Mouse (Mus musculus) adrenal gland (tissue): ENCODE measurements around the gene Bri3bp.
"Not testable (repeated sequence)": the region's sequence is repeated elsewhere in the genome, so short reads cannot be mapped to it uniquely, and the experiment has no call there.

Experiments used
- intact Hi-C: fragments of 180-260 bp; cut with DNase I; formaldehyde crosslinking; loops from one replicate; pipeline ENCODE4 v1.15.1; 2025

Gene Bri3bp

DNA sequence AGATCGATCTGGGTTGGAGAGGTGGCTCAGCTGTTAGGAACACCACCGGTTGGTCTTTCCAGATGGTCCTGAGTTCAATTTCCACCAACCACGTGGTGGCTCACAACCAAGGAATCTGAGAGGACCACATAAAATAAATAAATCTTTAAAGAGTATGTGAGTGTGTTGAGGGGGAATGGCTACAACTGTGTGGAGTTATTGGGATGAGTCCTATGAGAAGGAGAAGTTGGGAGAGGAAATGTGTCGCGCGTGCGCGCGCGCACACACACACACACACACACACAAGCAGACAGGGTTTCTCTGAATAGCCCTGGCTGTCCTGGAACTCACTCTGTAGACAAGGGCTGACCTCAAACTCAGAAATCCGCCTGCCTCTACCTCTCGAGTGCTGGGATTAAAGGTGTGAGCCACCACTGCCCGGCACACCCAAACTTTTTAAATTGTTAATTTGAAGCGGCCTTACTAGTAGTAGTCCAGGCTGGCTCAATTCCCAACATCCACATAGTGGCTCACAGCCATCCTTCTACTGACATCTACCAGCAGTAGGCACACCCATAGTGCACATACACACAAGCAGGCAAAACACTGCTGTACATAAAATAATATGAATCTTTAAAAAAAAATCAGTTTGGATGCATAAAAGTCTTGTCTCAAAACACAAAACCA is 33.3 kb upstream of the Bri3bp start:
- intact Hi-C loops, result no loop called here

DNA sequence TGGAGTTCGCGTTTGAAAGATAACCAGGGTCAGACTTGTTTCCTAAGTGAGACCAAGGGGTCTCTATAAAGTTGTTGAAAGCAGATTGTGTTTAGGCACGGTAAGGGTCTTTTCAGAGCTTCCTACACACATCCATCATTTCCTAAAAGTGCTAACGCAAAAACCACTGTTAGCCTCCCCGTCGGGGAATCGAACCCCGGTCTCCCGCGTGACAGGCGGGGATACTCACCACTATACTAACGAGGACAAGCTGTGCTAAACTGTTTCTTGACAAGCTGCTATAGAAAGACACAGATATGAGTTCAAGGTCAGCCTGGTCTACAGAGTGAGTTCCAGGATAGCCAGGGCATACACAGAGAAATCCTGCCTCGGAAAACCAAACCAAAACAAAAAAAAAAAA is 32.5 kb upstream of the Bri3bp start:
- intact Hi-C loops, result no loop called here

DNA sequence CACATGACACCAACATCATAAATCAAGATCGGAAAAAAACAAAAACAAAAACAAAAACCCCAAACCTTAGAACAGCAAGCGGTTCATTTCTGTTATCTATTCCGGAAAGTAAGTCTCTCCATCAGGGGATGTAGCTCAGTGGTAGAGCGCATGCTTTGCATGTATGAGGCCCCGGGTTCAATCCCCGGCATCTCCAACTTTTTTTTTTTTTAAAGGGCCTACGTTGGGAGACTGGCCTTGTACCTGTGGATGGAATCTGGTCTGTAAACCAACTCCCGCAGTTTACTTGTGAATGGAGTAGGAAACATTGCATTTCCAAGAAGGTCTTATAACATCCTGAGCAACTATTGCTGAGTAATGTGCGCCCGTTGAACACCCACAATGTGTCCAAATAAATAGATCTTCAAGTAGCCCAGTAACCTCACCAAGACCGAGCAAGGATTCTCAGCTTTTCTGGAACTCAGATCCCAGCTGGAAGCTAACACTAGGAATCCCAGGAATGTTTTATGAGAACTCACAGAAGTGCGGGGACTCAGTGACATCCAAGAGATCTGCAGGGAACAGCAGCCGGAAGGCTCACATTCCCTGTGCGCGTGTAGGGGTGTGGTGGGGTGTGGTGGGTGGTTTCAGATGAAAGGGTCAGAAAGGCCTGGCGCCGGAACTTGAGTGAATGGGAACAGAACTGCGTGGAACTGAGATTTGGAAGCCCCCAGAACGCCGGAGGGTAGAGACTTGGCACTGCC is 31.8 kb upstream of the Bri3bp start:
- intact Hi-C loops, result no loop called here

DNA sequence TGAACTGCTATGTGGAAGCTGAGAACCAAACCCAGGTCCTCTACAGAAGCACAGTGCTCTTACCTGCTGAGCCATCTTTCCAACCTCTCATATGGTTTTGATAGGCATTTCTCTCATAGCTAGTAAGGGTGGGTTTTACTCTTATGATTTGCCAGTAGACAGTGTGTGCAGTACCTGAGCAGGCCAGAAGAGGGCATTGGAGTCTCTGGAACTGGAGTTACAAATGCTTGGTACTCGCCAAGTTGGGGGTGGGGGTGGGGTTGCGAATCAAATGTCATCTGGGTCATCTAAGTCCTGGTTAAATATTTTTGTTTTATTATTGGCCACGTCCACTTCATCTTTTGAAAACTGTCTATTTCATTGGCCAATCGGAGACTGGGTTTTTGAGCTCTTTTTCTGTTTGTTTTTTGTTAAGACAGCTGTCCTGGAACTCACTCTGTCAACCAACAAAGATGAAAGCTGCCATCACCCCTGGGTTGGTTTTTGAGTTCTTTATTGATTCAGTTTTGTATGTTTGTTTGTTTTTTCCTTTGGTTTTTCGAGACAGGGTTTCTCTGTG is 29.3 kb upstream of the Bri3bp start:
- intact Hi-C loops, result no loop called here

DNA sequence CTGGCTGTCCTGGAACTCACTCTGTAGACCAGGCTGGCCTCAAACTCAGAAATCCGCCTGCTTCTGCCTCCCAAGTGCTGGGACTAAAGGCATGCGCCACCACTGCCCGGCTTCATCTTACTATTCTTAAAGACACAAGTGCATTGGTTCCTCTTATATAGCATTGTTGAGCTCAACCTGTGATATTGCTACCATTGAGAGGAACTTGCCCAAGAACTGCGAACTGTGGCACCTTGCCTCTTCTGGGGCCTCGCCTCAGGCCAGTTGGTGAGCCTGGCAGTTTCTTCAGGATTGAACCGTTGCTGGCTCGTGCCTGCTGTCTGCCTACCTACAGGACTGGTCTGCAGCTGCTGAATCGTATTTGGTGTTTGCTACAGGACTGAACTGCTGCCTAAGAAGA is 28.8 kb upstream of the Bri3bp start:
- intact Hi-C loops, result not testable (repeated sequence)

DNA sequence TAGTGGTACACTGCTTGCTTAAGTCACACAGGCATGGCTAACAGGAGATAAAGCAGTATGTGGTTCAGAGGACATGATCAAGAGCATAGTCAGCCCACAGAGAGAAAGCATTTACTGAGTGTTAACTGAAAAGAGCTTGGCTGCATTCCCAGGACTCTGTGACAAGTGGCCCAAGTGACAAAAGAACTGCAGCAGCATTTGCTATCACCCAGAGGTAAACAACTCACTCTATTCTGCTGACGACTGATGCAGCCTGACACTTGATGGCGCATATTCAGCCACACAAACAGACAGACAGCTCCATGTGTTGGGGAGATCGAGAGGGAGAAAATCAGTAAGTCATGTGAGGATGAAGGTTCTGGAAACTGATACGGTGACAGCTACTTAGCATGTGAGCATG is 27.6 kb upstream of the Bri3bp start:
- intact Hi-C loops, result loop anchor here (2.0 kb wide), 1 partner anchor 49 kb away; no protein-coding TSS in a partner anchor

DNA sequence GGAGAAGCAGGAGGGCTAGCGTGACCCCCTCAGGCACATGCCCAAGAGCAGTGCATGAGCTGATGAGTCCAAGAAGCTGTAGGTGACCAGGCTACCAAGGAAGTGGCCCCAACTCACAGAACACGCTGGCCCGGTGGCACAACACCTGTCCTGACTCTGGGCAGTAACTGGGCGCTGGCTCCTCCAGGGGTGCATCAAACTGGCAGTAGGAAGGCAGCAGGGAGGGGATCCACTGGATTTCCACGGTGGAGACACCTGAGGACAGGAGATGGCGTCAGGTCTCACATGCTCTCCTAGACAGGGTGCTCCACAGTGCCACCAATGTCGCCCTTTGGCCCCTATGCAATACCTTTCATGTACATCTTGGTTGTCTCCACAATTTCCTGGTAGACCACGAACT is 25.2 kb upstream of the Bri3bp start:
- intact Hi-C loops, result no loop called here

DNA sequence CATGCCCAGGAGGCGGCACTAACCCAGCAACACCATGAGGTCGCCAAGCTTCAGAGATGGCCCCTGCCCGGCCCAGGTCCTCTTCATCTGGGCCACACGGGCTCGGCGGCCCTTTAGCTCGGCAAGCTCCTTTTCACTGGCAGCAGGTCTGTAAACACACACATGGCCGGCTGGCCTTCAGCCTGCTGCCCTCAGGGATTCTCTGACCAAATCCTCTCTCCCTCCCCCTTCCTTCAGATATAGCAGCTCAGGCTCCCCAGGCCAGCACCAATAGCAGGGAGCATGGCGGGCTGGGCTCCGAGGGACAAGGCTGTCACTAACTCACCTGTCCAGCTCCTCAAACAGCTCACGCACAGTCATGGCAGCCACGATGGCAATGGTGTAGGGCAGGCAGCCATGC is 22.7 kb upstream of the Bri3bp start:
- intact Hi-C loops, result no loop called here

DNA sequence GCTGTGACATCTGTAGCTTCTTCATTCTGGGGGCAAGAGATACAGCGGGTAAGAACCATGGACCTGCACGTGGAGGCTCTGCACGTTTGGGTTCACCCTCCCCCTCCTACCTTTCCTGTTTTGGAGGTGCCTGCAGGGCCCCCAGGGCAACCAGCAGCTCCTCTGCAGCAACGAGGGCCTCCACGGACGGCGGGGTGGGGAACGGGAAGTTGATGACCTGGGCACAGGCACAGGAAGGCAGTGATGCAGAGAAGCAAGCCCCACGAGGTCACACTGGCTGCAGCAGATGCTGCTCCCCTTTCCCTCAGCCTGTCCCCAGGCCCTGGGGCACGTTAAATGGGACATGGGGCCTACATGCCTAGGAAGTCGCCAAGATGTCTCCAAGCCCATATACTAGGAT is 22.2 kb upstream of the Bri3bp start:
- intact Hi-C loops, result no loop called here

DNA sequence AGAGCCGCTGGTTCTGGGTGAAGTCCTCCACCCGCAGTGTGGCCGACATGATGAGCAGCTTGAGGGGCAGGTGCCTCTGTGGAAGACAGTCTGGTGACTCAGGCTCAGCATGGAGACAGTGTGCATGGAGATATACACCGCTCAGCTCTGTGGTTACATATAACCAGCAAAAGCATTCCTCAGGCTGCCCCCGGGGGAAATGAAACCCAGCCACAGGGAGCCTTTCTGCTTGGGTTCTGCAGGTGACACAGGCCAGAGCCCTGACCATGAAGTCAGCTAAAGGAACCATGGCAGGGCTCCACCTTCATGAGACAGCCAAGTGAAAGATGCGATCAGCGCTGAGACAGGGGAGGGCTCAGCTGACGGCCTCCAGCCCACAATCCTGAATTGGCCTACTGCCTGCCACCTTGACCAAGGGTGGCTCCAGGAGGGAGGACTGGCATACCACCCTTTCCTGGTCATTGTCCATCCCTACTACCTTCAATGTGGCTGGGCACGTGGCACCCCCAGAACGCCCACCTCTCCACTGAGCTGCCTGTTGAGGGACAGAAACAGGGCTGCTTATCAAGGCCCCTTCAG is 15.6 kb upstream of the Bri3bp start:
- intact Hi-C loops, result no loop called here

DNA sequence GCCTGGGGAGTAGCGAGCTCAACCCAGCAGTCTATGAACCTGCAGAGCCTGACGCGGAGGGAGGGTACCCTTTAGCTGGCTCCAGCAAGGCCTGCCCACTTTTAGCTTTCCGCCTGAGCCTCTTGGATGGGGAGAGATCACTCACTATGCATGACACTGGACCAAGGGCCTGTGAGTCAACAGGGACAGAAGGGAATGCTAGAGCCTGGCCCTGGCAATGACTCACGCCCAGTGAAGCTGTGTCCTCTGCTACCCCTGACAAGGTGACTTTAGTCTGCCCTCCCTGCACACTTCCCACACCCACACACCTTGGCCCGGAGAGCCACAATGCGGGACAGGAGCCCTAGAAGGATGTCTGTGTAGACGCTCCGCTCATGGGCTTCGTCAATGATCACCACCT is 15.0 kb upstream of the Bri3bp start:
- intact Hi-C loops, result no loop called here

DNA sequence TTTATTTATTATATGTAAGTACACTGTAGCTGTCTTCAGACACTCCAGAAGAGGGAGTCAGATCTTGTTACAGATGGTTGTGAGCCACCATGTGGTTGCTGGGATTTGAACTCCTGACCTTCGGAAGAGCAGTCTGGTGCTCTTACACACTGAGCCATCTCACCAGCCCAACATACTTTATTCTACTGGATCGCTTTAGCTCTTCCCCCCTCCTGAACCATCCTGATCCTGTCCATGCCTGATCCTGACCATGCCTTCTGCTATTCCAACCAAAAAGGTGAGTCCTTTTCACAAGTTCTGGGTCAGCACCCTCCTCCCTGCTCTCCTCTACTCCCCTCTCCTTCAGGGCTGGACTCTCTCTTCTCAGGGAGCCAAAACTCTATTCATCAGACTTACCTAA is 9.0 kb upstream of the Bri3bp start:
- intact Hi-C loops, result not testable (repeated sequence)

DNA sequence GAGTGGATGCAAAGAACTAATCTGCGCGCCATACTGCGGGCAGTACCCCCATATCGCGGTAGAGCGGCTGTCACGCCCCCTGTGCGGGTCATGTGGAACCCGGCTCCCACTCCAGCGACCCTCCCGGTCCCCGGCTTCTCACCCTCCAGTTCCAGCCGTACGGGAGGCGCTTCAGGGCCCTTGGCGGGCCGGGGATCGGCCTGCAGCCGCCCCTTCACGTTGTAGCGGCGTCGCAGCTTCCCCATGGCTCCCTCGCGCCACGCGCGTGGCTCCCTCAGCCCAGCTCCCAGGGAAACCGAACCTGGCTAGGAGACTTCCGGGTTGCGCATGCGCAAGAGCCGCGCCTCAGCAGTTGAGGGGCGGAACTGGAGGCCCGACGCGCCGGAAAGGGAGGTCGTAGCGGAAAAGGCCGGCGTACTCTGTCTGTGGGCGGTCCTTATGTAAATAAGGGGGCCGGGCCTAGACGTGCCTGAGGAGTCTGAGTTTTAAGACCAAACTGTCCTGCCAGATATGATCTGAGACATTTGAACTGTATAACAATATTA is 7.5 kb upstream of the Bri3bp start, which contains the start of gene Dhx37:
TSS of gene Dhx37 (minus strand) at position 329 of the 545 bp plus-strand sequence.
- intact Hi-C loops, result no loop called here

DNA sequence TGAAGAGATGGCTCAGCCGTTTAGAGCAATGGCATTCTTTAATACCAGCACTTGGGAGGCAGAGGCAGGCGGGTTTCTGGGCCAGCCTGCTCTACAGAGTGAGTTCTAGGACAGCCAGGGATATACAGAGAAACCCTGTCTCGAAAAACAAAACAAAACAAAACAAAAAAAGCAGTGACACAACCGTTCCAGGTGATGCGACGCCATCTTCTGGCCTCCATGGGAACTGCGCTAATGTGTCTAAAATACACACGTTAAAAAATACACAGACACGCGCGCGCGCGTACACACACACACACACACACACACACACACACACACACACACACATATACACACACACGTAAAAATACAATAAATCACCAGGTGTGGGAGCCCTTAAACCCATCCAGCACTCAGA is 7.0 kb upstream of the Bri3bp start:
- intact Hi-C loops, result not testable (repeated sequence)

DNA sequence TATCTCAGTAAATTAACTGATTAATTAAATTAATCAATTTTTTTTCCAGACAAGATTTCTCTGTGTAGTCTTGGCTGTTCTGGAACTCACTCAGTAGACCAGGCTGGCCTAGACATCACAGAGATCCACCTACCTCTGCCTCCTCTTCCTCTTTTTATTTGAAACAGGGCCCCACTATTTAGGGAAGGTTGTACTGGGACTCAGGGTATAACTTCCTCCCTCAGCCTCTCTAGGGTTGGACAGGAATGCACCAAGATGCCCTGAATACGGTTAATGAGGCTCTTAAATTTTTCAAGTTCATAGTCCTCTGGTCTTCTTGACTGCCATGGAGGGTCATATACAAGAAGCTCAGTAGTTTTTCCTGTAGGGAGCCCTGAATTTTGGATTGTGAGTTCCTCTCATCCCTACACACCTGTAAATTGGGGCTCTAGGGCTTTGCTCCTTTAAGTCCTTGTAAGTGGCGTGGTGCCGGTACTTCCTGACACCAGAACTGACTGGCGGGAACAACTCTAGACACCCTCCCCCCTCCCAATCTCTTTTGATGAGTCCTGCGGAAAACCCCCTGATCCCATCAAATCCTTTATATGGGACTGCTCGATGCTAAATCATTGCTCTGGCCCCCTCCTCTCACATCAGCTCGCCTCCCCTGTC is 660 bp upstream of the Bri3bp start:
- intact Hi-C loops, result no loop called here

DNA sequence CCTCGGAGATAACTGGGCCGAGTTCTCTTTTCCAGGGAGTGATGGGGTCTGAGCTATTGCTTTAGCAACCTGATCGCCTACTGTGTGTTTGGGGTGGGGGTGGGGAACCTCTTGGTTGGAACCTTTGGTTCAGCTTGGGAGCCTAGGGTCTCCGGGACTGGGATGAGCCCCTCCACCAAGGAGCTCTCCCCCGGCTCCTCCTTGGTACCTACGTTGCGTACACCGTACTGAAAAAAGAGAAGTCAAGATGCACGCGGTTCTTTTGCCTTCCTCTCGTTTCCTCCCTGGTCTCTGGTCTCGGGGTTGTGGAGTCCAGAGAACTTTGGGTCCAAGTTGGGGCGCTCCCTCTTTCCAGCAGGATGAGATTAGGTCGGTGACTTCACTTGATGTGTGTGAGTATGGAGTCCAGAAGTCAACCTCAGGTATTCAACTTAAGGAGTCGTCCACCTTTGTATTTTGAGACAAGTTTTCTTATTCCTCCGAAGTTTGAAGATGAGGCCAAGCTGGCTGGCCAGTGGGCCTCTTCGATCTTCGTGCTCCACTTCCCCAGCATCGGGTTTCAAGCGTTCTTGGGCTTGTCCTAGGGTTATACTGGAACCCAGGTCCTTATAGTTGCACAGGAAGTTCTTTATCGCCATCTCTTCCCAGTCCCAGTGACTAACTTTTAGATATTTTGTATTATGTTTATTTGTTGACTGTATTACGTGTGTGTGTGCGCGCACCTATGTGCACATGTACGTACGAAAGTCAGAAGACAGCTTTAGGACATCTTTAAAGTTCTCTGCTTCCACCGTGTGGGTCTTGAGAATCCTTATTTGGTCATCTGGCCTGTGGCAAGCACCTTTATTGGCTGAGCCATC is 998 bp downstream of the Bri3bp start:
- intact Hi-C loops, result no loop called here

DNA sequence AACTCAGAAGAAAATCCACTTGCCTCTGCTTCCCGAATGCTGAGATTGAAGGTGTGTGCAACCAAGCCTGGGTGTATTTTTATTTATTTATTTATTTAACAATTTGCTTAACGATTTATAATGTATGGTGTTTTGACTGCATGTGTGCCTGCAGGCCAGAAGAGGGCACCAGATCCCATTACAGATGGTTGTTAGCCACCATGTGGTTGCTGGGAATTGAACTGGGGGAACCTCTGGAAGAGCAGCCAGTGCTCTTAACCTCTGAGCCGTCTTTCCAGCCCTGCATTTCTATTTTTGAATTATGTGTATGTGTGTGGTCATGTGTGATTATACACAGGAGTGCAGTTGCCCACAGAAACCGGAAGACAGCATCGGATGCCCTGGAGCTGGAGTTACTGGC is 2.0 kb downstream of the Bri3bp start:
- intact Hi-C loops, result no loop called here

DNA sequence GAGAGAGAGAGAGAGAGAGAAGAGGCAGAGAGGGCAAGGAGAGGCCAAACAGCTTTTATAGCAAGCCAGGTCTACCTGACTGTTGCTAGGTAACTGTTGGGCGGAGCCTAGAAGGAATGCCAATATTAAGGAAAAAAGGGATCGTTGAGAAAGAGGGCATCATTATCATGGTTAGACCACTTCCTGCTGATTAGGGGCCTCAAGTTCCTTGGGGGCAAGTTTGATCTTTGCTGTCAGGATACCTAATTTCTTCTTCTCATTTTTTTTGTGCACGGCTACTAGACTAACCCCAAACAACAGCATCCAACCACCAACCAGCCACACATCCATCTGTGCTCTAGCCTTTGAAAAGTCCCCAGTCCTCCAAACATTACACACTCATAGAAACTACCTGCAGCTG is 2.5 kb downstream of the Bri3bp start:
- intact Hi-C loops, result no loop called here

DNA sequence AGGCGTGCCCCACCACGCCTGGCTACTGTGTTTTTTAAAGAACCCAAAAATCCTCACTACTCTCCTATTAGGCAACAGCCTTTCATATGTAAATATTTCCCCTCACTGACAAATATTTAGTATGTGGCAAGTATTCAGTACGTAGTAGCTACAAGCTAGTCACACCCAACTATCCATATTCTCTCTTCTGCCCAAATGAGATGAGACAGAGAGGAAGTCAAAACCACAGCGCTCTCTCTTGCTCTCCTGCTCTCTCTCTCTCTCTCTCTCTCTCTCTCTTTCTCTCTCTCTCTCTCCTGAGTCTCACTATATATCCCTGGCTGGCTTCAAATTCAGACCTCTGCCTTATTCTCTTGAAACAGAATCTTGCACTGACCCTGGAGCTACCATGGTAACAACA is 3.2 kb downstream of the Bri3bp start:
- intact Hi-C loops, result no loop called here

DNA sequence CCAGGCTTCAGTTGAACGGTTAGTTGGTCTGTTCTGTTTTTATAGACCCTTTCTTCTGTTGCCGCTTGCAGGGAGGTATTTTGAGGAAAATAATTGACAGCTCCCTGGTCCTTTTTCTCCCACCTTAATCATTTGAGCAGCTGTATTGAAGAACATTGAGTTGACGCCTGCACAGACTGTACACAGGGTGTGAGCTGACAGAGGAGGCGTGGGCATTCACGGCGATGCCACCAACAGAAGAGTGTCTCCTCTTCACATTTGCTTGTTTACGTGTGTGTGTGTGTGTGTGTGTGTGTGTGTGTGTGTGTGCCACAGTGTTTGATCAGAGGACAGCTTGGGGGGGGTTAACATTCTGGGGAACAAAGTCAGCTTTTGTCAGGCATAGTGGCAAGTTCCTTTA is 5.0 kb downstream of the Bri3bp start:
- intact Hi-C loops, result no loop called here

DNA sequence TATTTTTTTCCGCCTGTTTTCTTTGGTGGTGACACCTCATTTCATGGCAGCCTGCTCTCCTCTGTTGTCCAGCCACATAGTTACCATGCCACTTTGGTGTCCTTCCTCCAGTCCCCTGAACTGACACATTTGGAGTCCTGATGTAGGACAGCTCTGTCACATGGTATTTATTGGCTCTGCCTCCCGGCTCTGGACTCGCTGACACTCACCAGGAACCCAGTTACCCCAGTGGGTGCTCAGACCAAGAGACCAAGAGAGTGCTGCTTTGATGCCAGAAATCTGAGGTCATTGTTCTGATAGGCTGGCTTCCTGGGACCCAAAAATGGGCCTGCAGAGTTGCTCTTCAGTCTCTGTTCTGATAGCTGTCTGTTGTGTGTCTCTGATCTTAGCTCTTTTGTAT is 6.7 kb downstream of the Bri3bp start:
- intact Hi-C loops, result no loop called here
